In the genomic region with DNA sequence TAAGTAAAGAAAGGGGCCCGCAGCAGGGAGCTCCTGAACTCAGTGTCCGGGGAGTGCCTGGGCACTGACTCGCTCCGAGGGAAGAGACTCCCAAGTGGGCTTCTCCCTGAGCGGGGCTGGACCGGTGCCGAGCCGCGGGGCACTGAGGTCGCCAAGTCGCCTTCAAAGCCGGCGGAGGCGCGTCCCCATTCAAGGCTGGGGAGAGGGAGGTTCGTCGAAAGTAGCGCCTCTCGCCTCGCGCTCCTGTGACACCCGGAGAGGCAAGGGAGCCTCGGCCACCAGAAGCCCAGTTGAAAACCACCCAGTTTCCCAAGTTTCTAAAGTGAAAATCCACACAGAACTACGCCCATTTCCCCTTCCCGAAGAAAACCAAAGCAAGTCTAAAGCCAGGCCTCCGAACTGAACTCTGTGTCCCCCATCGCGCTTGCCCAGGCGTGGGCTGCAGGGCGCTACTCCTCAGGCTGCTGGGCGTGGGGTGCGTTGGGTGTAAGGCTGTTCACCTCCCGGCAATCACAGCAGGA, we compare ENCODE assay signal across 8 mouse cellular contexts.
DNase-seq lines count a peak whose midpoint lies in the region; ATAC-seq and TF ChIP-seq lines count a peak whose summit lies in the region.

No protein-coding gene starts in this region.

- H3K36me3 ChIP-seq in C2C12 (ENCODE audit: control insufficient read depth, insufficient read depth), result no peaks in the 10 kb centered on the region
- no peaks in the 10 kb centered on the region for H3K36me3 ChIP-seq in embryonic facial prominence, embryonic 14.5 days (ENCODE audit: control insufficient read depth, insufficient read depth, low read length)
- no peaks in the 10 kb centered on the region for H3K36me3 ChIP-seq in heart, postnatal 0 days (replicated peaks; ENCODE audit: control insufficient read depth, insufficient read depth, low read length)
- no peaks in the 10 kb centered on the region for H3K36me3 ChIP-seq in midbrain, embryonic 13.5 days

- peak overlapping the region; percentile 85 for H3K4me2 ChIP-seq in embryonic facial prominence, embryonic 14.5 days (ENCODE audit: low read depth, low read length)
- peak overlapping the region; percentile 86 for H3K4me2 ChIP-seq in heart, postnatal 0 days (ENCODE audit: low read depth, low read length)
- peak overlapping the region; percentile 53 for H3K4me2 ChIP-seq in midbrain, embryonic 13.5 days (replicated peaks)

- no peak for TF ChIP-seq EP300 in heart, postnatal 0 days (IDR thresholded peaks at IDR 0.05; ENCODE audit: low read depth)

- peak overlapping the region; percentile 31 for H3ac ChIP-seq in C2C12 (ENCODE audit: control insufficient read depth, insufficient read length, low read depth)

- TF ChIP-seq CTCF in C2C12 (IDR thresholded peaks at IDR 0.05; ENCODE audit: control insufficient read depth, insufficient read depth, insufficient read length), result no peak
- TF ChIP-seq CTCF in heart, postnatal 0 days (IDR thresholded peaks at IDR 0.05; ENCODE audit: low read depth), result no peak

- no peaks in the 10 kb centered on the region for H3K79me3 ChIP-seq in C2C12 (ENCODE audit: low read depth)

- peak overlapping the region; percentile 68 for H3K9ac ChIP-seq in embryonic facial prominence, embryonic 14.5 days (ENCODE audit: low read depth, low read length)
- peak overlapping the region; percentile 42; the same call in 1 of the 2 replicates for H3K9ac ChIP-seq in heart, postnatal 0 days (replicated peaks; ENCODE audit: low read depth, low read length)
- H3K9ac ChIP-seq in midbrain, embryonic 13.5 days (replicated peaks), result no peak overlapping the region

- H3K4me1 ChIP-seq in embryonic facial prominence, embryonic 14.5 days (ENCODE audit: control insufficient read depth, insufficient read depth, low read length), result peaks cover 25% of the 10 kb centered on the region; the same call in 1 of the 2 replicates
- H3K4me1 ChIP-seq in heart, postnatal 0 days (ENCODE audit: control insufficient read depth, insufficient read depth), result peaks cover 15% of the 10 kb centered on the region; the same call in 1 of the 2 replicates
- peaks cover 46% of the 10 kb centered on the region for H3K4me1 ChIP-seq in midbrain, embryonic 13.5 days (replicated peaks)

- H3K9me3 ChIP-seq in embryonic facial prominence, embryonic 14.5 days (ENCODE audit: control insufficient read depth, low read length), result no peaks in the 10 kb centered on the region
- H3K9me3 ChIP-seq in heart, postnatal 0 days (replicated peaks; ENCODE audit: control insufficient read depth, low read length), result no peaks in the 10 kb centered on the region
- no peaks in the 10 kb centered on the region for H3K9me3 ChIP-seq in midbrain, embryonic 13.5 days

- no peaks in the 10 kb centered on the region for H3K79me2 ChIP-seq in C2C12 (ENCODE audit: control insufficient read depth, insufficient read depth)

- WGBS in embryonic facial prominence, embryonic 14.5 days, result 1% methylated on average over 25 of the region's 33 CpGs
- WGBS in heart, postnatal 0 days, result 1% methylated on average over 33 of the region's 33 CpGs
- WGBS in midbrain, embryonic 13.5 days, result under 1% methylated on average over 33 of the region's 33 CpGs

- H3K27ac ChIP-seq in embryonic facial prominence, embryonic 14.5 days (replicated peaks; ENCODE audit: low read depth, low read length), result no peak overlapping the region
- H3K27ac ChIP-seq in heart, postnatal 0 days (ENCODE audit: low read depth), result peak overlapping the region; percentile 4; the same call in 1 of the 2 replicates
- H3K27ac ChIP-seq in midbrain, embryonic 13.5 days, result no peak overlapping the region

- DNase-seq in Muller cell, postnatal 12 days (ENCODE audit: inconsistent ontology term), result peak; percentile 47
- DNase-seq in embryonic facial prominence, embryonic 14.5 days (ENCODE audit: low spot score), result no peak
- DNase-seq in heart, postnatal 0 days (ENCODE audit: low spot score), result peak; percentile 19
- DNase-seq in kidney, postnatal 4 days, result peak; percentile 59 to 73
- peak; percentile 50 for DNase-seq in thymus, postnatal 0 days (ENCODE audit: low spot score)
- DNase-seq in natural killer cell, adult 2 months (ENCODE audit: low spot score in 2 of 2), result no peak

- ATAC-seq in embryonic facial prominence, embryonic 14.5 days (ENCODE audit: low read depth), result no peak
- no peak for ATAC-seq in heart, postnatal 0 days (ENCODE audit: insufficient read depth, low read depth)
- no peak for ATAC-seq in midbrain, embryonic 13.5 days

- H3K27me3 ChIP-seq in C2C12 (ENCODE audit: control insufficient read depth, insufficient read depth, insufficient read length), result no peaks in the 10 kb centered on the region
- H3K27me3 ChIP-seq in embryonic facial prominence, embryonic 14.5 days (replicated peaks; ENCODE audit: control insufficient read depth, insufficient read depth, low read length), result peaks cover 52% of the 10 kb centered on the region
- peaks cover 35% of the 10 kb centered on the region for H3K27me3 ChIP-seq in heart, postnatal 0 days (ENCODE audit: control insufficient read depth, insufficient read depth, low read length)
- H3K27me3 ChIP-seq in midbrain, embryonic 13.5 days, result peaks cover 82% of the 10 kb centered on the region

- no peak overlapping the region for H3K4me3 ChIP-seq in C2C12 (ENCODE audit: insufficient read depth, poor library complexity, severe bottlenecking)
- peak overlapping the region; percentile 44 for H3K4me3 ChIP-seq in embryonic facial prominence, embryonic 14.5 days (ENCODE audit: low read depth, low read length)
- peak overlapping the region; percentile 54 for H3K4me3 ChIP-seq in heart, postnatal 0 days (ENCODE audit: low read depth, low read length)
- H3K4me3 ChIP-seq in midbrain, embryonic 13.5 days (replicated peaks), result peak overlapping the region; percentile 26

TF ChIP-seq in C2C12, 6 proteins besides CTCF, POLR2A, EP300 and RAD21:
- TF ChIP-seq MYOG (IDR thresholded peaks at IDR 0.05; ENCODE audit: control insufficient read depth, extremely low read depth, insufficient read length) (no peak), USF1 (IDR thresholded peaks at IDR 0.05; ENCODE audit: low read depth) (no peak)

Comparison
In these comparisons a context has a peak if more than half of its experiments do, and no peak if none do; other contexts are left out.
1. DNase-seq: peak in Muller cell, postnatal 12 days (single experiment), heart, postnatal 0 days (single experiment), kidney, postnatal 4 days (2 of 2) and thymus, postnatal 0 days (single experiment); none in embryonic facial prominence, embryonic 14.5 days (single experiment) and natural killer cell, adult 2 months (0 of 2).
2. Peak in every context shown above with its lines, with median percentiles within 50 percentile points of each other: H3K4me2 ChIP-seq.